Mouse (Mus musculus) v-Abl transformed pro-B cells (cell line): ENCODE data around the gene Zfp711.

ENCODE experiments used
- in situ Hi-C, 2 experiments: fragments of 400-800 bp; cut with MboI; formaldehyde crosslinking; loops; one replicate each; pipeline ENCODE4 v1.15.1; 2025; ENCODE audit not compliant: unreplicated experiment in 2 of 2

Gene Zfp711

DNA sequence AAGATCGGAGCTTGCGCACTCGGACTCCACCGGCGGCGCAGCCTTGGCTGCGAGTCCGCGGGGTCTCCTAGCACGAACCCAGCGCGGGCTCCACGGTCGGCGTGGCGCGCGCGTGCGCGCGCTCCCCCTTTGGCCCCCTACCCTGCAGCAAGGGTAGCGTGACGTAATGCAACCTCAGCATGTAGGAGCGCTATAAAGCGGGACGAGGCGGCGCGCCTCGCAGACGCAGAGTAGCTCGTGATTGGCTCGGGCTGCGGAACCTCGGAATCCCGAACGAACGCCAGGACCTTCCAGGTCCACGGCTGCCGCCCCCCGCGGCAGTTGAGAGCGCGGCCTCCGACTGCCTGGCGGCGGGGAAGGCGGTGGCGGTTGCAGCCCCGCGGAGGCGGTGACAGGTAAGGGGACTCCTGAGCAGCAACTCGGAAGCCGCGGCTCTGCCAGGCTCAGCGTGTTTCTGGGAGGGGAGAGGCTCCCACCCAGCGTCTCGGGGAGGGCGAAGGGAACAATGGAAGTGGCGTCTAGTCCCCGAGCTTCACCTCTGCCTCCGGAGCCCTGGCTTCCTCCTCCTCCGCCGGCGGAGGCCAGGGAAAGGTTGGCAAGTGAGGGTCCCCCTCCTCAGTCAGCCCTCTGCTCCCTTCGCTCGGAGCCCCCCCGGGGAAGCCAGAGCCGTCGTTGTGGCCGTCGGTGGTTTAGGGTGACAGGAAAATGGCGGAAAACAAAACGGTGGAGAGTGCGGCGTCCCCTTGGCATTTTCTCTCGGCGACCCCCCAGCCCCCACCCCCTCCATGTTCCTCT, at the start of gene Zfp711:
Gene Zfp711, plus strand, starts transcription at position 16 of the 795 bp plus-strand sequence.
- in situ Hi-C loops: no loop called here

- in situ Hi-C loops: no loop called here
These were observed 32.6 kb upstream of the Zfp711 start for GRCm38 (mm10) chrX:112567716-112568115.

DNA sequence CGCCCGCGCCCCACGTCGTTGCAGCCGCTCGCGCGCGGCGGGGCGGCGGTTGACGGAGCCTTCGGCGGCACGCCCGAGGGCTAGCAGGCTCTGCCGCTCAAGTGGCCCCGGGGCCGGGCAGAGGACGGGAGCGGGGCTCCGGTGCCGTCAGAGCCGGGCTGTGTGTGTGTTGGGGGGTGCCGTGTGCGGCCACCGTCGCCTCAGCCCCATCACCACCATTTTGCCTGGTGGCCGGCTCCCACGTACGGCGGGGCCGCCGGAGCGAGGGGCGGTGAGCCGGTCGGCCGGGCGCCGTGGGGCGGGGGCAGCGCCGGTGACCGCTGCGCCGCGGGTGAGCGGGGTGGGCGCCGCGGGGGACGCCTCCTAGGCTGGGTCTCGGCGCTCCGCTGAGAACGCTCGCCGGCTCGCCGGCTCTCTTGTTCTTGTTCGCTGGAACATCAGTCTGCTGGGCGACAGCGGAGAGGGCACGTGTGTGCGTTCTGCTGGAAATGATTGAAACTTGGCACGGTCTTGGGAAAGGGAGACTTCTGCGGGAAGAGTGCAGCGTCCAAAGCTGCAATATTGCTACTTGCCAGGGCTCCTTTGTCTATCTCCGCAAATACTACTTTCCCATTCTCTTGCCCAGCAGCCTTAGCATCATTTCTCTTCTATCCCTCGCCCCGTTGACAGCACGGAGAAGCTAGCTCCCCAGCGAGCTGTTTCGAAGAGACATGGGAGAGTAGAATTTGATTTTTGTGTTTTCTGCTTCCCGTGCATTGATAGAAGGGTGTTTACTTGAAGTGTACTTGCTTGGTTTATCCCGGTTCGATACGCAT, 1.2 kb downstream of the Zfp711 start:
- in situ Hi-C loops: no loop called here

- in situ Hi-C loops: no loop called here
These were observed 75.2 kb downstream of the Zfp711 start for GRCm38 (mm10) chrX:112675525-112675924.

DNA sequence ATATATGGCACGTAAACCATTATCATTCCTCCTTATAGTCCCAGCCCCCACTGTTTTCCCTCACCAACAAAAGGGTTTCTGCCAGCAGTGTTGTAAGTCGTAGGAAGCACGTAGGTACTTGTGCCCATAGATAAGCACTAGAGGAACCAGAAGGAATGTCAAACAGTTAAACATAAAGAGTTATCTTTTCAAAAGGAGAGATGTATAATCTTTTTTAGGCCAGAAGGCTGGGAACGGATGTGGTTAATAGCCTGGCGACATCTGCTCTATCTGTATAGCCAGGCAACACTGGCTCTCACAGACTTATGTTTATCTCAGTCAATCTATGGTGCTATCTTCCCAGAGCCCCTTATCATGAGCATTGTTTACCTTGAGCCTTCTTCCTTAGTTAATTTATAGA, 80.3 kb downstream of the Zfp711 start:
- in situ Hi-C loops: no loop called here
